Mouse (Mus musculus) embryonic facial prominence, embryonic 15.5 days (tissue): ENCODE data around the gene Itgav. TPM values are rescaled to one million over a fixed set of nuclear protein-coding genes. Genes with fewer than 3 reads are reported as not detected.
A peak's percentile ranks its signal among the peaks of the same experiment; 100 is the strongest.

Experiments used
- ATAC-seq: fragments of 200-750 bp; cut with Nextera tagmentation; 2 replicates; pipeline ENCODE4 v1.8.0; 2017; ENCODE audit warnings: low read depth, moderate TSS enrichment; ENCODE audit not compliant: insufficient number of reproducible peaks, low FRiP score, low TSS enrichment
- H3K27ac ChIP-seq: fragments of 300-500 bp; sonication (generic); replicated peaks from 2 replicates; pipeline ENCODE4 v1.5.1; 2015; ENCODE audit warnings: mild to moderate bottlenecking, inconsistent platforms
- H3K27me3 ChIP-seq: fragments of 300-500 bp; sonication (generic); 2 replicates; pipeline ENCODE4 v1.6.1; 2015; ENCODE audit warnings: inconsistent platforms
- H3K36me3 ChIP-seq: fragments of 300-500 bp; sonication (generic); 2 replicates; pipeline ENCODE4 v1.6.1; 2015; ENCODE audit warnings: mild to moderate bottlenecking, inconsistent platforms
- H3K4me1 ChIP-seq: fragments of 300-500 bp; sonication (generic); 2 replicates; pipeline ENCODE4 v1.6.1; 2015; ENCODE audit warnings: inconsistent platforms
- H3K4me2 ChIP-seq: fragments of 300-500 bp; sonication (generic); replicated peaks from 2 replicates; pipeline ENCODE4 v1.6.1; 2015; ENCODE audit warnings: mild to moderate bottlenecking, inconsistent platforms
- H3K4me3 ChIP-seq: fragments of 300-500 bp; sonication (generic); replicated peaks from 2 replicates; pipeline ENCODE4 v1.5.1; 2015; ENCODE audit warnings: mild to moderate bottlenecking, inconsistent platforms
- H3K9ac ChIP-seq: fragments of 300-500 bp; sonication (generic); 2 replicates; pipeline ENCODE4 v1.6.1; 2015; ENCODE audit warnings: inconsistent platforms
- H3K9me3 ChIP-seq: fragments of 300-500 bp; sonication (generic); replicated peaks from 2 replicates; pipeline ENCODE4 v1.6.1; 2016; ENCODE audit warnings: inconsistent platforms
- WGBS: fragments of 180-500 bp; shearing (Covaris S2); methylation state at CpG from one replicate; pipeline ENCODE4 v1.1.7; 2015; 5-methylcytosine and 5-hydroxymethylcytosine counted together
- polyA plus RNA-seq: library from polyadenylated mRNA; unstranded; fragments of >200 nt; fragmentation: Nextera tagmentation; extraction: Ambion mirVana; gene quantifications from 2 replicates; pipeline ENCODE4 v1.2.1, GENCODE M21; 2015

Itgav gene
- 68.8 and 74.6 TPM in 2 replicates for polyA plus RNA-seq

- H3K4me3 ChIP-seq, result peak within 1 kb of the TSS; percentile 85
- peak; percentile 95 for ATAC-seq
- H3K27me3 ChIP-seq, result no peaks in the 10 kb centered on the region
- H3K4me1 ChIP-seq, result peaks cover 24% of the 10 kb centered on the region
- H3K27ac ChIP-seq, result peak within 1 kb of the TSS; percentile 98
- no peaks in the 10 kb centered on the region for H3K9me3 ChIP-seq
- no peaks in the 10 kb centered on the region for H3K36me3 ChIP-seq
- under 1% methylated on average over 83 of the region's 84 CpGs for WGBS
- peak within 1 kb of the TSS; percentile 86 for H3K9ac ChIP-seq
- peak within 1 kb of the TSS; percentile 73 for H3K4me2 ChIP-seq
Observed at GRCm38 (mm10) chr2:83723921-83724826, at the start of gene Itgav. Gene Itgav, plus strand, starts transcription at chr2:83724397.

GRCm38 (mm10) chr2:83674421-83674820 is 49.8 kb upstream of the Itgav start:
- ATAC-seq, result no peak
- WGBS, result 70% methylated on average over 7 of the region's 7 CpGs
- Histone ChIP-seq H3K4me2 (no peak overlapping the region), H3K27ac (no peak overlapping the region), H3K9ac (no peak overlapping the region), H3K27me3 (no peaks in the 10 kb centered on the region), H3K4me1 (peaks cover 11% of the 10 kb centered on the region; the same call in 1 of the 2 replicates), H3K36me3 (peaks cover 7% of the 10 kb centered on the region), H3K4me3 (no peak overlapping the region), H3K9me3 (no peaks in the 10 kb centered on the region)

- H3K27me3 ChIP-seq, result no peaks in the 10 kb centered on the region
- H3K36me3 ChIP-seq, result peaks cover 7% of the 10 kb centered on the region
- 74% methylated on average over 9 of the region's 9 CpGs for WGBS
- peaks cover 11% of the 10 kb centered on the region; the same call in 1 of the 2 replicates for H3K4me1 ChIP-seq
- H3K9ac ChIP-seq, result no peak overlapping the region
- H3K9me3 ChIP-seq, result no peaks in the 10 kb centered on the region
- H3K4me2 ChIP-seq, result no peak overlapping the region
- ATAC-seq, result no peak
- H3K27ac ChIP-seq, result no peak overlapping the region
- H3K4me3 ChIP-seq, result no peak overlapping the region
Observed at GRCm38 (mm10) chr2:83674896-83675295, 49.3 kb upstream of the Itgav start.

- Histone ChIP-seq H3K27ac (peak overlapping the region; percentile 68; the same call in 1 of the 2 replicates), H3K36me3 (peaks cover 7% of the 10 kb centered on the region), H3K4me1 (peaks cover 11% of the 10 kb centered on the region; the same call in 1 of the 2 replicates), H3K9ac (no peak overlapping the region), H3K4me2 (no peak overlapping the region), H3K27me3 (no peaks in the 10 kb centered on the region), H3K9me3 (no peaks in the 10 kb centered on the region), H3K4me3 (no peak overlapping the region)
- no peak for ATAC-seq
- WGBS, result 28% methylated on average over 5 of the region's 5 CpGs
Observed at GRCm38 (mm10) chr2:83675681-83676080, 48.5 kb upstream of the Itgav start.

GRCm38 (mm10) chr2:83676226-83676870 is 47.8 kb upstream of the Itgav start:
- Histone ChIP-seq H3K36me3 (peaks cover 7% of the 10 kb centered on the region), H3K4me2 (no peak overlapping the region), H3K9me3 (no peaks in the 10 kb centered on the region), H3K4me1 (peaks cover 11% of the 10 kb centered on the region; the same call in 1 of the 2 replicates), H3K27ac (peak overlapping the region; percentile 68), H3K9ac (no peak overlapping the region), H3K4me3 (no peak overlapping the region), H3K27me3 (no peaks in the 10 kb centered on the region)
- 71% methylated on average over 4 of the region's 4 CpGs for WGBS
- no peak for ATAC-seq

GRCm38 (mm10) chr2:83681332-83681731 is 42.9 kb upstream of the Itgav start:
- no peak overlapping the region for H3K27ac ChIP-seq
- ATAC-seq, result no peak

GRCm38 (mm10) chr2:83681785-83682184 is 42.4 kb upstream of the Itgav start:
- no peak for ATAC-seq
- H3K4me2 ChIP-seq, result no peak overlapping the region
- no peaks in the 10 kb centered on the region for H3K27me3 ChIP-seq

More at GRCm38 (mm10) chr2:83681332-83681731, 42.9 kb upstream of the Itgav start:
- 86% methylated on average over 8 of the region's 8 CpGs for WGBS
- H3K4me2 ChIP-seq, result no peak overlapping the region
- no peaks in the 10 kb centered on the region for H3K36me3 ChIP-seq
- H3K4me3 ChIP-seq, result no peak overlapping the region
- H3K4me1 ChIP-seq, result 0 out of 2 replicates have a peak, but pooled peaks cover under 1% of the 10 kb centered on the region
- H3K9me3 ChIP-seq, result no peaks in the 10 kb centered on the region
- H3K9ac ChIP-seq, result no peak overlapping the region
- H3K27me3 ChIP-seq, result no peaks in the 10 kb centered on the region

GRCm38 (mm10) chr2:83682282-83682681 is 41.9 kb upstream of the Itgav start:
- no peak overlapping the region for H3K27ac ChIP-seq
- ATAC-seq, result no peak

More at GRCm38 (mm10) chr2:83681785-83682184, 42.4 kb upstream of the Itgav start:
- no peak overlapping the region for H3K9ac ChIP-seq
- H3K36me3 ChIP-seq, result no peaks in the 10 kb centered on the region
- 77% methylated on average over 6 of the region's 6 CpGs for WGBS
- H3K4me3 ChIP-seq, result no peak overlapping the region
- H3K9me3 ChIP-seq, result no peaks in the 10 kb centered on the region
- H3K27ac ChIP-seq, result no peak overlapping the region
- no peaks in the 10 kb centered on the region for H3K4me1 ChIP-seq

GRCm38 (mm10) chr2:83683731-83684519 is 40.3 kb upstream of the Itgav start:
- Histone ChIP-seq H3K9ac (no peak overlapping the region), H3K4me2 (no peak overlapping the region), H3K27ac (no peak overlapping the region), H3K27me3 (no peaks in the 10 kb centered on the region), H3K4me1 (no peaks in the 10 kb centered on the region), H3K9me3 (no peaks in the 10 kb centered on the region), H3K4me3 (no peak overlapping the region), H3K36me3 (no peaks in the 10 kb centered on the region)
- no peak for ATAC-seq
- 76% methylated on average over 9 of the region's 9 CpGs for WGBS

More at GRCm38 (mm10) chr2:83682282-83682681, 41.9 kb upstream of the Itgav start:
- H3K4me1 ChIP-seq, result no peaks in the 10 kb centered on the region
- H3K4me2 ChIP-seq, result no peak overlapping the region
- H3K27me3 ChIP-seq, result no peaks in the 10 kb centered on the region
- H3K4me3 ChIP-seq, result no peak overlapping the region
- H3K9ac ChIP-seq, result no peak overlapping the region
- WGBS, result 66% methylated on average over 8 of the region's 8 CpGs
- no peaks in the 10 kb centered on the region for H3K9me3 ChIP-seq
- H3K36me3 ChIP-seq, result no peaks in the 10 kb centered on the region

- 65% methylated on average over 8 of the region's 8 CpGs for WGBS
- no peak overlapping the region for H3K9ac ChIP-seq
- no peaks in the 10 kb centered on the region for H3K36me3 ChIP-seq
- H3K4me2 ChIP-seq, result no peak overlapping the region
- no peak overlapping the region for H3K27ac ChIP-seq
- H3K9me3 ChIP-seq, result no peaks in the 10 kb centered on the region
- no peak overlapping the region for H3K4me3 ChIP-seq
- no peaks in the 10 kb centered on the region for H3K27me3 ChIP-seq
- no peaks in the 10 kb centered on the region for H3K4me1 ChIP-seq
- no peak for ATAC-seq
Observed at GRCm38 (mm10) chr2:83684691-83685090, 39.5 kb upstream of the Itgav start.
